Mouse (Mus musculus) frontal cortex, adult 2 months (tissue): Measurements from ENCODE around the gene Gm21903. TPM values are rescaled to one million over a fixed set of nuclear protein-coding genes. Genes with fewer than 3 reads are reported as not detected.
"Not testable (repeated sequence)": the region's sequence is repeated elsewhere in the genome, so short reads cannot be mapped to it uniquely, and the experiment has no call there.

Experiments used
- DNase-seq, 2 experiments: peaks; one replicate each; pipeline ENCODE4 v3.0.0; 2022; ENCODE audit warnings: low spot score in 1 of 2; ENCODE audit errors: extremely low spot score in 1 of 2
- polyA plus RNA-seq: library from polyadenylated mRNA; depleted of rRNA; stranded (reverse); fragments of >200 nt; gene quantifications from 2 replicates; pipeline ENCODE4 v1.2.3, GENCODE M21; 2012; rRNA removed

The Gm21903 gene
- polyA plus RNA-seq = not detected in 2 replicates

- no peak for DNase-seq
Measured at GRCm38 (mm10) chr17:39043241-39043640, at the start of gene Gm21903. Gm21903 (minus strand) TSS chr17:39043341.

GRCm38 (mm10) chr17:39076937-39077336 is 33.8 kb upstream of the Gm21903 start, which contains the start of gene Esp23:
Esp23 (minus strand) TSS chr17:39077037.
- no peak for DNase-seq

- no peak for DNase-seq
Measured at GRCm38 (mm10) chr17:39063641-39064040, 20.5 kb upstream of the Gm21903 start.

GRCm38 (mm10) chr17:39036395-39036794 is 6.7 kb downstream of the Gm21903 start, which contains the start of gene Esp24:
Esp24 (plus strand) TSS chr17:39036695.
- DNase-seq = not testable (repeated sequence)

GRCm38 (mm10) chr17:39017184-39017583 is 26.0 kb downstream of the Gm21903 start:
- DNase-seq = no peak

GRCm38 (mm10) chr17:39010675-39011638 is 32.2 kb downstream of the Gm21903 start:
- DNase-seq = no peak

GRCm38 (mm10) chr17:39009846-39010245 is 33.3 kb downstream of the Gm21903 start:
- DNase-seq = no peak

Other genes starting within 250 kb of the Gm21903 start
- not detected in 2 replicates for gene Esp24, start 6.6 kb downstream of the Gm21903 start, polyA plus RNA-seq
- gene Esp23, start 33.7 kb upstream of the Gm21903 start, polyA plus RNA-seq = not detected in 2 replicates
- not detected in 2 replicates for gene Esp22, start 52.0 kb upstream of the Gm21903 start, polyA plus RNA-seq